Mouse (Mus musculus) urinary bladder, postnatal 0 days (tissue): ENCODE results near the gene Myh1. TPM values are rescaled to one million over a fixed set of nuclear protein-coding genes. Genes with fewer than 3 reads are reported as not detected.

Experiments used
- polyA plus RNA-seq: library from polyadenylated mRNA; unstranded; fragments of >200 nt; fragmentation: Nextera tagmentation; extraction: Ambion mirVana; gene quantifications from 2 replicates; pipeline ENCODE4 v1.2.1, GENCODE M21; 2015

Gene Myh1
- polyA plus RNA-seq, result 0.89 and 2.2 TPM in 2 replicates

GRCm38 (mm10) chr11:67199752-67200151 lies at the start of gene Myh1:
Gene Myh1 (plus strand): TSS chr11:67200052.

GRCm38 (mm10) chr11:67170727-67171126 lies 29.1 kb upstream of the Myh1 start, which contains the start of gene Myh2:
Gene Myh2 (plus strand): TSS chr11:67171027.

DNA sequence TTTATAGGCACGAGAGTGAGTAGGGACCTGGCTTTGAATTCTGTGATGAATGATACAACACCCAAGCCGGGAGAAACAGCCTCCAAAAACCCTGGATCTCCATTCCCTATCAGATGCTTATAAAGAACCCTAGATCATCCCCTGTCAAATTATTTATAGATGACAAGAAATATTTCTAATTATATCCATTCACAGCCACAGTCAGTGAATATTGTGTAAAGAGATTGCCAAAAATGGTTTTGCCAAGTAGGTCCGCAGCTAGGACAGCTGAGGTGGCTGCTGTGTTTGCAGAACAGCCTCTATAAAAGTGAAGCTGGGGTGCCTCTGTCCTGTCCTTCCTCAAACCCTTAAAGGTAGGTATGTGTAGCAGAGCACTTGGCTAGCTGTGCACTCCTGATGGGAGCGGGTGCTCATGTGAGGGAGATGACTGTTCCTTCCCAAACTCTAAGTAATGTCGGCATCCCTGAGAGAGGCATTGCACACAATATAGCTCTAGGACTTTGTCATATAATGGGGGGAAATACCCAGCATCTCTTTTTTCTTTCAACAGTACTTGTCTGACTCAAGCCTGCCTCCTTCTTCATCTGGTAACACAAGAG lies 37.7 kb downstream of the Myh1 start, which contains the start of gene Myh4:
Gene Myh4 (plus strand): TSS at position 549 of the 599 bp plus-strand sequence.

Other genes with a start within 250 kb of the Myh1 start
- gene Tmem238l, start 243.4 kb upstream of the Myh1 start, polyA plus RNA-seq, result 11.0 and 12.9 TPM in 2 replicates
- gene Tmem220, start 174.9 kb upstream of the Myh1 start, polyA plus RNA-seq, result 3.4 and 3.7 TPM in 2 replicates
- gene Adprm, start 147.5 kb upstream of the Myh1 start, polyA plus RNA-seq, result 17.2 and 19.7 TPM in 2 replicates
- gene Sco1, start 147.4 kb upstream of the Myh1 start, polyA plus RNA-seq, result 9.3 and 10.8 TPM in 2 replicates
- gene Myh3, start 121.8 kb upstream of the Myh1 start, polyA plus RNA-seq, result 0.06 and 0.18 TPM in 2 replicates
- 8.9 and 21.5 TPM in 2 replicates for gene Myh2, start 29.0 kb upstream of the Myh1 start, polyA plus RNA-seq
- 0.06 and 0.07 TPM in 2 replicates for gene Myh4, start 38.0 kb downstream of the Myh1 start, polyA plus RNA-seq
- gene Myh8, start 77.1 kb downstream of the Myh1 start, polyA plus RNA-seq, result 18.2 and 30.1 TPM in 2 replicates
- 0.04 and 0.18 TPM in 2 replicates for gene Myh13, start 121.6 kb downstream of the Myh1 start, polyA plus RNA-seq